In genomic region chr1:76897431-76897830, GRCm38 (mm10) we compare ENCODE assay signal across 19 mouse cellular contexts.
"Had no signal": no experiment of that assay in that cellular context is flagged by ENCODE, and none has a peak within 500 bp of the region (broad histone marks: within the 10 kb centered on the region; RNA-seq: fewer than 3 reads in every experiment).

No protein-coding gene starts in this region.

- H3K9me3 ChIP-seq: kidney, embryonic 15.5 days; limb, embryonic 15.5 days; lung, embryonic 15.5 days had no signal

- H3K27me3 ChIP-seq: kidney, embryonic 15.5 days; limb, embryonic 15.5 days; lung, embryonic 15.5 days had no signal

- H3K4me2 ChIP-seq: kidney, embryonic 15.5 days; limb, embryonic 15.5 days; liver, embryonic 11.5 days; lung, embryonic 15.5 days; midbrain, embryonic 11.5 days had no signal

- DNase-seq: kidney, adult 11 months; kidney, adult 8-10 months; kidney, postnatal 10 days; kidney, postnatal 36 days; layer of hippocampus, postnatal 36 days; left cerebral cortex, postnatal 4 days; liver, postnatal 0 days; lung, postnatal 10 days; lung, postnatal 36 days; midbrain, embryonic 14.5 days; thymus, adult 18-20 months; thymus, postnatal 36 days had no signal

- H3K36me3 ChIP-seq: kidney, embryonic 15.5 days; limb, embryonic 15.5 days; lung, embryonic 15.5 days had no signal

- H3K4me1 ChIP-seq: lung, embryonic 15.5 days had no signal

- H3K27ac ChIP-seq: kidney, embryonic 15.5 days; left cerebral cortex, adult 2 months; limb, embryonic 15.5 days; liver, embryonic 14.5 days; lung, embryonic 15.5 days had no signal

- H3K4me3 ChIP-seq: kidney, embryonic 15.5 days; left cerebral cortex, adult 2 months; limb, embryonic 15.5 days; lung, embryonic 15.5 days had no signal

- ATAC-seq: liver, postnatal 0 days had no signal

- H3K9ac ChIP-seq: kidney, embryonic 15.5 days; limb, embryonic 15.5 days; liver, embryonic 14.5 days; liver, postnatal 0 days; lung, embryonic 15.5 days had no signal
